Mouse (Mus musculus) frontal cortex, postnatal 25 days (tissue): ENCODE measurements at regions not wholly inside any gene's neighbourhood (a gene's known extent, or its start where the extent isn't known, plus 50 kb on each side); places are given as distances from the start of the nearest gene placed in this dataset.

Experiments
- DNase-seq, 2 experiments: peaks; one replicate each; pipeline ENCODE4 v3.0.0; 2022; ENCODE audit warnings: low spot score in 2 of 2

DNA sequence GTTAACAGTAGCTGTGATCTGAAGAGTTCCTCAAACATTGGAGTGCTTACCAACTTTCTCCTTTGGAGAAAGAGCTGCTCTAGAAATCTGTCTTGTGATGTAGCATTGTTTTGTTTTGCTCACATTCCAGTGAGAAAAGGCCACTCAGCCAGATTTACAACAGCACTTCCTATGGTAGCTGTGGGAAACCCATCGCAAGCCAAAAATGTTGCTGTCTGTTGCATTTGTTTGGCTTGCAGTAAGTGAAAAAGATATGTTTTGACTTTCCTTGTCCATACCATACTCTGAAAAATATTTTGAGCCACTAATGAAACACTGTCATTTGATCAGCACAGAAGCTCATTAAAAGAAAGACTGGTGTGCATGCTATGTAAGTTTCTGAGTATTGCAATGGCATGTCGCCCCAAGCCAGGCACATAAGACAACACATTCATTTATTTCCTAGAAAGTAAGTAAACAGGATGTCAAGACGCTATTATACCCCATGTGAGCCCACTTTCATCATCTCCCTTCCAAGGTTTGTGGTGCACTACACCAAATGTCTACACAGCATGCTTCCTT is 66.2 kb downstream of the Car2 start:
- DNase-seq: no peak

DNA sequence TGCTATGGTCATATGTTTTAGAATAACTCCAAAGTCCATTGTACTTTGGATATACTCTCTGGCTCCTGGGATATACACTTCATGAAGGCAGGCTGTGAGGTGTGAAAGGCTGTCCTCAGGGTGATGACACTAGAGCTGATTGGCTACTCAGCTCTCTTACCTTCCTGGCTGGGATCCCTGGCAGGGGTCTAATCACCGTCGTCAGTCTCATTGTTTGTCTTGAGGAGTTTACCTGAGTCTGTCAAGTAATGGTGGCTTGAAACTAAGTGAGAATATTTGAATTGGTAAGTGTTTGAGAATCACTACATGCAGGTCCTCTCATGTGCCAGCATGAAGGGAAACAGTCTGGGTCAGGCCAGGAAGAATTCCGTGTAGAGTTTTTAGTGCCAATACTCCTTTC is 66.9 kb downstream of the Car2 start:
- no peak for DNase-seq

GRCm38 (mm10) chr3:14957481-14957880 is 71.4 kb downstream of the Car2 start:
- DNase-seq: no peak

GRCm38 (mm10) chr3:14958277-14958676 is 72.2 kb downstream of the Car2 start:
- DNase-seq: no peak

DNA sequence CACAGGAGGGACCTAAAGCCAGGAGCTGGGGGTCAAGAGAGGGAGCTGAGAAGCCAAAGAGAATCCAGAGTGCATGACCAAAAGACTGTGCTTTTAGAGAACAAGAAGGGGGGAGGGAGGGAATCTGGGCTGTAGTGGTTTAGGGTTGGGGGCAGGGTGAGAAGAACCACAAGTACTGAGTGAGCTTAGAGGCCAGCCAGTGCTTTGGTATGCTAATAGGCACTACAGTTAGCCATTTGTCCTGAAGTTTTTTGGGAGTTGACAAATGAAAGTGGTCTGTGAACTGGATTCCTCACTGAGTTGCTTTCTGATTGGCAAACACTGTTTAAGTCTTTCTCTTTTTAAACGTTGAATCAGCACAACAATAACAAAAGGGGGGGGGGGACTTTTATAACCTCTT is 73.5 kb downstream of the Car2 start:
- no peak for DNase-seq

DNA sequence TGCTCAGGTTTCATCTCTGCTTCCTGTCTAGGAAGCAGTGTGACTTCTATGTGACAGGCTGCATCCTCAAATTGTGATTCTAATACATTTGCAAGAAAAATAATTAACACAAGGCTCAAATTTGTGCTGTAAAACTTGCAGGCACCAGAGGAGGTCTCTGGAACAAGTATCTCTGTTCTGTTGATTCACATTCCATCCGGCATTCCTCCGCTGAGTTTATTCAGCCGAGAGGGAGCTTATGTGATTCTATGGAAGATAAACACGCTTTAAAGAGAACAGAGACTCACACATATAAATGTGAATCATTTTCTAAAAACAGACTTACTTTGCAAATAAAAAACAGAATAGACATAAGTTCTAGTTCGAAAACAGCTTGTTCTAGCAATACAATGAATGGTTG is 78.7 kb downstream of the Car2 start:
- DNase-seq: no peak

- no peak for DNase-seq
Observed at GRCm38 (mm10) chr3:14965438-14966044, 79.5 kb downstream of the Car2 start.

DNA sequence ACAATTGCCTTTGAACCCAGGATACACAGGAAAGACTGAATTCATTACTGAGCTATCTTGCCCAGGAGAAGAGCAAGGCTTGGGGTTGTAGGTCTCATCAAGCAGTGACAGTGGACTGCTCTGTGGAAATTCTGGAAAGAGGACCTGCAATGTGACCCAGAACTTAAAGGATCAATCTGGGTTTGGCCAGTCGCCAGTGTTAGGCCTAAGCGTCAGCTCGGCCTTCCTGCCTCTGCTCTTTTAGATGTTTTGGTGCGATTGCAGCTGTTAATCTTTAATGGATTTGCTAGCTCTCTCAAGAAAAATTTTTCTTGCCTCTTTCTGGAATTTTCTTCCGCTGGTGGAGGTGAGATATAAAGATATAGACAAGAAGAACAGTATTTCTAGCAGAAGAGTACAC is 81.2 kb downstream of the Car2 start:
- DNase-seq: no peak

- DNase-seq: no peak
Observed at GRCm38 (mm10) chr3:14968345-14968744, 82.3 kb downstream of the Car2 start.

- no peak for DNase-seq
Observed at GRCm38 (mm10) chr3:14969698-14970097, 83.6 kb downstream of the Car2 start.

DNA sequence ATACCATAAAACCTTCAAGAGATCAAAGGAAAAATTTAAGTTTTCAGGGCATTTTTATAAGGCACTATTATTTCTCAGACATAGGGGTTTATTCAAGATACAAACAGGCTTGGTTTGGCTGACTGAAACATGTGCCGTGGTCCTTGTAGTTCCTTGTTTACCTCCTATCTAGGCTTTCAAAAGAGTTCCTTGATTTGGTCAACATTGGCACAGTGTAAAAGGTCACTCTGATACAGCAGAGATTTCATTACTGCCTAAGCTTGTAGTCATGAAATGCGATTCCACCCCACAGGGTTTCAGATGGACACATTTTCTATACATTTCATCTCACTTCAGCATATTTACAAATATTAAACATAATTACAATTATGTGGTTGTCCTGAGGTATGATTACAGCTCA is 85.6 kb downstream of the Car2 start:
- DNase-seq: no peak

DNA sequence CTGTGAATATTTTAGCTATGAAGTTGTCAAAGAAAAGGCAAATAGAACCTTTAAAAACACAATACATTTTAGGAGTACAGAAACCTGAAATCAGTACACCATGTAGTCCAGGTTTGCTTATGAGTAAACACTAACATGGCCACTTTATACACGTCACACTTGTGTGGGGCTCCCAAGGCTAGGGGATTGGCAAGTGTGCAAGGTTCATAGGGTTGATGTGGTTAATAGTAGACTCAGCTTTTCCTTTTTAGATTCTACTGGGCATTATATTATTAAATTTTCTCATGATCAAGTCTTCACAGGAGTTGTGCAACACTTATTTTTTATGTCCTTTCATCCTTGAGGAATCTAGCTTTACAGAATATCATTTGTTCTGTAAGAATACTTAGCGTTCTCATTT is 88.7 kb downstream of the Car2 start:
- DNase-seq: no peak

DNA sequence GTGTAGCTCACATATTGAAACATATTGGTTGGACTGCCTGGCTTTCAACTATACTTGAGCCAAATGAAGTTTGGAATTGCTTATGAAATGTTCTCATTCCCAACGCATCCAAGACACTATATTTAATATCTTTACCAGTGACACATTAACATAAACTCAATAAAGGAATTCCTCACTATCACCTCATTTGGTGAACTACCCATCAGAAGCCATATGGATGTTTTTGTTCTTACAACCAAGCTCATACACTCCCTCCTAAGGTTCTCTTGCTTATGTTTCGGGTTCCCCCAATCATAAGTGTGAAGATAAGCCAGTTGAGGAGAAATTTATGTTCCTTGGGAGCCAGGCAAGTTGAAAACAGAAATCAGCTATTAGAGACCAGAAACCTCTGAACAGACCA is 89.1 kb downstream of the Car2 start:
- DNase-seq: no peak

GRCm38 (mm10) chr3:14979116-14979613 is 93.1 kb downstream of the Car2 start:
- DNase-seq: no peak

- no peak for DNase-seq
Observed at GRCm38 (mm10) chr3:14989635-14990034, 103.6 kb downstream of the Car2 start.

GRCm38 (mm10) chr3:14993936-14994335 is 107.9 kb downstream of the Car2 start:
- DNase-seq: no peak

- DNase-seq: no peak
Observed at GRCm38 (mm10) chr3:14997241-14997640, 111.2 kb downstream of the Car2 start.

GRCm38 (mm10) chr3:14998521-14998920 is 112.4 kb downstream of the Car2 start:
- no peak for DNase-seq

GRCm38 (mm10) chr3:14999411-14999810 is 113.3 kb downstream of the Car2 start:
- no peak for DNase-seq

- no peak for DNase-seq
Observed at GRCm38 (mm10) chr3:14999914-15000313, 113.8 kb downstream of the Car2 start.

- no peak for DNase-seq
Observed at GRCm38 (mm10) chr3:15000657-15001056, 114.6 kb downstream of the Car2 start.

GRCm38 (mm10) chr3:15007821-15008220 is 121.7 kb downstream of the Car2 start:
- no peak for DNase-seq

DNA sequence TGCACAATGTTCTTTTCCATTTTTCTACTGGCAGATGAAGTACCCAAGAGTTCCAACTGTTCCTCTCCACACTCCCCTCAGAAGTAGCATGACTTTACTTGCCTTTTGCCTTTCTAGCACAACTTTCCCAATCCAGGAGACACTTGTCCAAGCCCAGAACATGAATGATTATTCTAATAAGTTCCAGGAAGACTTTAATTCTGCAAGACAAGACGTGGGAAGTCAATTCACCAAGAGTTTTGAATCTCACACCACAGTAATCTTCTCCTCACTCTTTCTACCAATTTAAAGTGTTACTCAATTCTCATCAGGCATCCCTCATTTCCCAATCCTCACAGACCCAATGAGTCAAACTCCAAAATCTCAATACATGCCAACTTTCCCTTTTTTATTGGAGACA is 122.4 kb downstream of the Car2 start:
- DNase-seq: no peak

DNA sequence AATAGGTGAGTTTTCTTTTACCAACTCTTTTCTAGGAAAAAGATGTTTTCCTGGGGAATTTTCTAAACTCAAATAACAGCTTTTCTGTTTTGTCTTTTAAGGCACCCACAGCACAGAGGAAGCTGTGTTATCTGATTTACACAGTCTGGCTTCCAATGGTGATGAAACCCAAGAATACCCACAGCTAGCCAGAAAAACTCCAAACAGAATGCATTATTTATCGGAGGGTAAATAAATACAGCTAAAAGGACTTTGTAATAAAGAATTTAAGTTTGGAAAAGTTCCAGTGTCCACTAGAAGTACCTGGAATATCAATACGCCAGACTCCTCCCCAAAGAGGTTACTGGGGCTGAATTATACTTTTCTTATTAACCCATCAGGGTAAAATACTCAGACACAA is 123.7 kb downstream of the Car2 start:
- DNase-seq: no peak
